Mouse (Mus musculus) c-Kit-negative CD71-positive TER-119-positive erythroid progenitor cells, embryonic 14.5 days (primary cell): ENCODE data around the gene Mapk1ip1.

ENCODE experiments used
- DNase-seq: peaks from one replicate; pipeline ENCODE4 v3.0.0-alpha.2; 2013; ENCODE audit warnings: low read depth, low spot score

Gene Mapk1ip1

DNA sequence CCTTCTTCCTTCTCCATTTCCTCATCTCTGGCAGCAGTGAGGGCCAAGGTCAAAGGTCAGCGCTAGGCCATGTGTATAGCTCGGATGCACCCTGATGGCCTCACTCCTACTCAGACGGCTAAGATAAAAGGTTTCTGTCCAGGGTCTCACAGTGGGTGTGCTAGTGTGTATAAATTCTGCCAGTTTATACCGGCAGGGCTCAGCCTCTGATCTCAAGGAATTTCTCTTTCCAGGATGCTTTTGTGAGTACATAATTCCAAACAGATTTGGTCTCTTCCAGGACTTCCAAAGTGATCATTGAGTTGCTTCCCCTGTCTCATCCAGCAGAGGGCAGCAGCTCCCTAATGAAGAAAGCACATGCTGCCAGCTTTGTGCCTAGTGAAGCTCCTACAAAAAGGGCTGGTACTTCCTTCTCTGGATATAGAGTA, 5.5 kb downstream of the Mapk1ip1 start:
- peak; percentile 39 for DNase-seq

DNA sequence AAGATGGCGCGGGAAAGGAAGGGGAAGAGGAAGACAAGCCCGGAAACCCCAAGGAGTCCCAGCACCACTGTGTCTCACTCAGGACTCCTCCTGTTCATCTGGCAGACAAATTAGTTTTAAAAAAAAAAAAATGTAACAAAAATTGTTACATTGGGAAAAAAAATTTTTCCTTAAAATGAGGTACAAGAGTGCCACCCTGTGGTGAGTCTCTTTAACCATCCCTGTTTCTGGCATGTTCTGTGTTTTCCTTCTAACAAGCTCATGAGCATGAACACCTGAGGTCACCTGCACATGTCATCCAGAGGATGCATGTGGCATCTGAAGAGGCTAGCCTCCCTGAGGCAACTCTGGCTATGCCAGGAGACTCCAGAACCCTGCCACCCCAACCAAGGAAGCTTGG, 11.0 kb downstream of the Mapk1ip1 start:
- DNase-seq = no peak

DNA sequence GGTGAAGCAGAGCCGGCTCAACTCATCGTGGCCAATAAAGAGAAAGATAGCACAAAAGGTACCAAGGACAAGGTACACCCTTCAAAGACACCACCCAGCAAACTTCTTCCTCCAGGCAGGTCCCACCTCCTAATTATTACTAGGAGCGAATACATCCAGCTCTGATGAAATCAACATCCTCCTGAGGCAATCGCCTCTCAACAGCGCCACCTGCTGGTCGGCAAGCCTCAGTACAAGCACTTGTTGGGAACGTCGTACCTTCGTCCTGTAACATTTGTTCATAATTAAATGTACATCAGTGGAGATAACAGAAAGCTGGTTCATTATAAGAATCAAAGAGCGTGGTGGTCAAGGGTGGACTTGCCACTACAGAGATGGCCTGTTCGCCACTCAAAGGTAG, 18.3 kb downstream of the Mapk1ip1 start:
- peak; percentile 33 for DNase-seq

DNA sequence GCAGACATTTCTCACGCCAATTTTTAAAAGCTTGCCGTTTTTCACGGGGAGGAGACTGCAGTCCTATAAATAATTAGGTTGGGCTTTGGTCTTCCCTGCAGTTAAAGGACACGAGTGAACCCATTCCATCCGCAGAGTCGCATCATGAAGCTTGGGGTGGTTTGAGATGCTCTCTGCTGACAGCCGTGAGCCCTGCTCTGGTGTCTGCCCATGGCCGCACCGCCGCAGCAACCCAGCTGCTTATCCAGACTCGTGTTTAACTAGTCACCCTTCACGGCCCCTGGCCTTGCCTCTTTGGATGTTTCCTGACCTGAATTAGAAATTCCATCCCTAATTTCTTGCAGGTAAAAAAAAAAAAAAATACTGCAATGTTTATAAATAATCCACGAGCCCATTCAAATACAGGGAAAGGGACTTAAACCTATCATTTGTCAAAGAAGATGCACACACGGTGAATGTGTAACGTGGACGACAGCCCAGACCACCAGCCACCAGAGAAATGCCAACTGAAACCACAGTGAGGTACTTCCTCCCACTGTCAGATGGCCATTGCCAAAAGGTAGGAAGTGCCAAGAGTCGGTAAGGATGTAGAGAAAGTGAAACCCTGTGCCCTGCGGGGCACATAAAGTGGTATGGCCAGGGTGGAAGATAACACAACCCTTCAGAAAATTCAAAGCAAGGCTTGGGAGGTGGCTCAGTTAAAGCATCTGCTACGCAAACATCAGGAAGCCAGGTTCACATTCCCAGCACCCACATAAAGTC, 20.9 kb downstream of the Mapk1ip1 start:
- no peak for DNase-seq

DNA sequence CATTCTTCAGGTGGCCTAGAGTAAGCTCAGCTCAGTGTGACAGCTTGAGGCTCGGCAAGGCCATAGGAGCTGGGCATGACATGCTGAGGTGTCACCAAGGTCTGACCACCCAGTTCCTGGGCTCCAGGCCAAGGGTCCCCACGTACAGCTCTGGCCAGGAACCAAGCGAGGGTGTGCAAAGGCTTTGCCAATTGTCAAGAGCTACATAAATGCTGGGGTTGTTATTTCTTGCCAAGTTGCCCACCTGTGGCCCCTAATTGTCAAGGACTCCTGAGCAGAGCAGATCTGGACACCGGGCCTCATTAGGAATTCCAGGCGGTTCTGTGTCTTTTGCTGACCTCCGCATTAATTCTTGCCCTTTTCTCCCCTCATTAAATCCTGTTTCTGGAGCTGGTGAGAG, 21.6 kb downstream of the Mapk1ip1 start:
- no peak for DNase-seq

DNA sequence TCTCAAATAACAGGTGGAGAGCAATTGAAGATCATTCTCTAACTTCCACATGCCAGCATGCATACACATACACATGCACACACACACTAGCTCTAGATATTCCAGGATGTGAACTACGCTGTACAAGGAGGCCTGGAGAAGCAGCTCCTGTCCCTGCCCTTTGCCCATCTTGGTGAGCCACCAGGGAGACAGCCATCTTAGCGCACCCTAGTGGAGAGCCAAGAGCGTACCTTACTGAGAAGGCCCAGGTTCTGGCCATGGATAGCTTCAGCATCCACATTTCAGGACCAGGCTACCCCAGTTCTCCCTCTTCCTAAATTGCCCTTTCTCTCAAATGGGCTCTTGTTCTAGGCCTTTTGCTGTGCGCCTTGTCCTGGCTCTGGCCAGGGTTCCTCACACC, 27.8 kb downstream of the Mapk1ip1 start:
- no peak for DNase-seq

DNA sequence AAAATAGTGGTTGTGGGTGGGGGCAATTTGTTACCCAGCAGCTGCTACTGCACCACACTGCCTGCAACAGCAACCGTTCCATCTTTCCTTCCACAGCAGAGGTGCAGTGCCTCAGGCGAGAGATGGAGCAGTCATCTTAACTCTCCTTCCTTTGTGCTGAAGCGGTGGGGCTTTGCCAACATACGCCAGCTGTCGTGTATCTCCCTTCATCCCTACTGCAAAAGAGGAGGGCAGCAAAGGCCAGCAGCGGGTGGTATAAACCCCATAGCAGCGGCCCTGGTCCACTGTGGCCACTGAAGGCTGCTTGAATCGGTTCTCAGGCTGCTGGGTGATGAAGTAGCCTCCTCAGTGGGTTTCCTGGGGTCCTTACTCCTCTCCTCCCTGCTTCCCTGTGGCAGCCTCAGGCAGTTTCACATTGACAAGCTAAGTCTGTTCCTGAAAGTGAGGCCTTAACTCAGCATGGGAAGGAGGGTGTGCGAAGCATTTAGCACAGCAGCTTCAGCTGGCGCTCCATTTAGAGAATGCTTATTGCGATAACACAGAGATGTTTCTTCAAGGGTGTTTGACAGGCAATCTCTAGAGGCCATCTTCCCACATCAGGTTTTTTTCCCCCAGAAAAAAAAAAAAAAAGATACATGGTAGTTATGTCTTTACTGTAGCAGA, 32.7 kb downstream of the Mapk1ip1 start:
- DNase-seq = no peak

DNA sequence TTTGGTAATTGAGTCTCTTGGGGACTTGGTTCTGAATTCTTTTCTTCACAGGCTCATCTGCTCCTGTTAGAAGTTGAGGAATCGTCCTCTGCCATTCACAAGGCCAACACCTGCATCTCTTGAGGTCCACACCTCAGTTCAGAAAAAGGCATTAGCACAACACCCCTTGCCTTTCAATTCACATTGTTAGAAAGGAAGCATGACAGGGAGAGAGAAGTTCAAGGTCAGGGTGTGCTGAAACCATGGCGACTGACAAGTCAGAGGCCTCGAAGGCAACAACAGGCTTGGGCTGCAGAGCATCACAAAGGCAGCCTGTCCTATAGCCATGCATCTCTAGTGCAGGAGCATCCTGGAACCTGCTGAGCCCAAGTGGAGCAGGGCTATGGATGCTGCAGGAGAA, 38.9 kb downstream of the Mapk1ip1 start:
- DNase-seq = no peak

DNA sequence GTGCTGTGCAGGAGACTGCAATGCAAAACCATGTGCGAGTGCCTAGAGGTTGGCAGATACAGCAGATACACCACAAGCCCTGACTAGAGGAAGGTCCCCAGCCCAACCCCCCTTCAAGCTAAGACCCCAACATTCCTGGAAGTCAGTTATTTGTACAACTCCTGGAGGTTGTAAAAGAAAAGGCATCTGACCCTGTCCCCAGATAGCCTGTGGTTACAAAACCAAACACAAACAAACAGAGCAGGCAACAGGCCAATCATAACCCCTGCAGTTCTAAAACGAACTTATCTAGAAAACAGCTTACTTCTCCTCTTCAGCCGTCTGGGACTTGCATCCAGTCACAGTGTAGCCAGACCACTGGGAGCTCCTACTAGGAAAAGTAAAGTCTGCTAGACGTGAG, 42.7 kb downstream of the Mapk1ip1 start:
- DNase-seq = no peak

DNA sequence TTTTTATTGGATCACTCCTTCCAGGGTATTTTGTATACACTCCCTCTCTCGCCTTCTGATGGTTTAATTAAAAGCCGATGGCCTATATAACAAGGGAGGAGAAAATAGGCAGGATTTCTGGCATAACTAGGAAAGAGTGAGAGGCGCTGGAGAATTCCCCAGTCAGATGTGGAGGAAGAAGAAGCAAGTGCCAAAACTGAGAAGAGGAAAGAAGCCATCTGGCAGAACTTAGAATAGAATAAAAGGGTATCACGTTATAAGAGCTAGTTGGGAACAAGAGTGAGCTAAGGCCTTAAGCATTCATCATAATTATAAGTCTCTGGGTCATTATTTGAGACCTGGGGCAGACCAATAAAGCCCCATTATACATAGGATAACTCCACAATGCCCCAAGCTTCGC, 58.0 kb downstream of the Mapk1ip1 start:
- no peak for DNase-seq
